Mouse (Mus musculus) CH12.LX (cell line): ENCODE measurements around the gene Gsg1l.

Source experiments
- CTCF ChIP-seq, 2 experiments: IDR thresholded peaks in 1 of 2; conservative IDR thresholded peaks in 1 of 2; 2 replicates each; pipeline ENCODE4 v1.5.1; 2011 to 2012; ENCODE audit warnings: low read depth in 2 of 2, low read length in 2 of 2, improper control_type of control experiment in 1 of 2, inconsistent platforms in 1 of 2, mild to moderate bottlenecking in 1 of 2, moderate library complexity in 1 of 2
- NRF1 ChIP-seq: IDR thresholded peaks from 2 replicates; pipeline ENCODE4 v1.6.1; 2014; ENCODE audit warnings: low read depth, mild to moderate bottlenecking, inconsistent platforms, low read length, improper control_type of control experiment, moderate library complexity
- POLR2A ChIP-seq: IDR thresholded peaks from 2 replicates; pipeline ENCODE4 v1.6.1; 2011; ENCODE audit warnings: low read depth, mild to moderate bottlenecking, improper control_type of control experiment, low read length
- RCOR1 ChIP-seq: conservative IDR thresholded peaks from 2 replicates; pipeline ENCODE4 v1.6.1; 2012; ENCODE audit warnings: low read depth, mild to moderate bottlenecking, inconsistent platforms, low read length, improper control_type of control experiment
- USF1 ChIP-seq: IDR thresholded peaks from 2 replicates; pipeline ENCODE4 v1.6.1; 2014; ENCODE audit warnings: low read depth, mild to moderate bottlenecking, inconsistent platforms, low read length, improper control_type of control experiment
- ZNF384 ChIP-seq: IDR thresholded peaks from 2 replicates; pipeline ENCODE4 v1.6.1; 2012; ENCODE audit warnings: low read depth, low read length, improper control_type of control experiment, inconsistent platforms

- no peak for TF ChIP-seq NRF1
- TF ChIP-seq USF1 = no peak
- no peak for TF ChIP-seq RCOR1
- no peak for TF ChIP-seq CTCF (conservative IDR thresholded peaks at IDR 0.05 in 1 of 2, IDR thresholded peaks at IDR 0.05 in 1 of 2; ENCODE audit: low read depth in 2 of 2, low read length in 2 of 2)
- TF ChIP-seq ZNF384 = no peak
- no peak for TF ChIP-seq POLR2A
These were observed 194.4 kb downstream of the Gsg1l start for GRCm38 (mm10) chr7:125887761-125888160.
